Mouse (Mus musculus) forebrain, embryonic 14.5 days (tissue): ENCODE results near the gene 4930590J08Rik. TPM values are rescaled to one million over a fixed set of nuclear protein-coding genes. Genes with fewer than 3 reads are reported as not detected.
"Not testable (repeated sequence)": the region's sequence is repeated elsewhere in the genome, so short reads cannot be mapped to it uniquely, and the experiment has no call there.

Experiments used
- ATAC-seq: fragments of 200-750 bp; cut with Nextera tagmentation; 2 replicates; pipeline ENCODE4 v1.8.0; 2017; ENCODE audit warnings: mild to moderate bottlenecking, moderate library complexity
- DNase-seq: peaks from one replicate; pipeline ENCODE4 v3.0.0-alpha.2; 2015; ENCODE audit warnings: low spot score
- H3K27ac ChIP-seq: fragments of 300-500 bp; sonication (generic); 2 replicates; pipeline ENCODE4 v1.5.1; 2014; ENCODE audit warnings: low read depth, mild to moderate bottlenecking, control low read depth, low read length, moderate library complexity
- H3K27me3 ChIP-seq: fragments of 300-500 bp; sonication (generic); replicated peaks from 2 replicates; pipeline ENCODE4 v1.6.1; 2014; ENCODE audit warnings: low read length, control low read depth, mixed read lengths; ENCODE audit not compliant: control insufficient read depth, insufficient read depth
- H3K36me3 ChIP-seq: fragments of 300-500 bp; sonication (generic); 2 replicates; pipeline ENCODE4 v1.6.1; 2014; ENCODE audit warnings: low read length, control low read depth; ENCODE audit not compliant: control insufficient read depth, insufficient read depth
- H3K4me1 ChIP-seq: fragments of 300-500 bp; sonication (generic); 2 replicates; pipeline ENCODE4 v1.6.1; 2014; ENCODE audit warnings: antibody characterized with exemption, low read length, control low read depth; ENCODE audit not compliant: control insufficient read depth, insufficient read depth
- H3K4me2 ChIP-seq: fragments of 300-500 bp; sonication (generic); 2 replicates; pipeline ENCODE4 v1.6.1; 2014; ENCODE audit warnings: mild to moderate bottlenecking, control low read depth, low read length
- H3K4me3 ChIP-seq: fragments of 300-500 bp; sonication (generic); 2 replicates; pipeline ENCODE4 v1.5.1; 2014; ENCODE audit warnings: low read depth, low read length, control low read depth
- H3K9ac ChIP-seq: fragments of 300-500 bp; sonication (generic); 2 replicates; pipeline ENCODE4 v1.6.1; 2014; ENCODE audit warnings: mild to moderate bottlenecking, low read length, control low read depth, moderate library complexity
- H3K9me3 ChIP-seq: fragments of 300-500 bp; sonication (generic); replicated peaks from 2 replicates; pipeline ENCODE4 v1.6.1; 2016; ENCODE audit warnings: low read length, control low read depth, mixed read lengths; ENCODE audit not compliant: control insufficient read depth
- WGBS: fragments of 180-500 bp; shearing (Covaris S2); extraction: QIAGEN DNeasy Blood & Tissue Kit; methylation state at CpG from one replicate; pipeline ENCODE4 v1.1.7; 2014; 5-methylcytosine and 5-hydroxymethylcytosine counted together
- polyA plus RNA-seq: library from polyadenylated mRNA; unstranded; fragments of >200 nt; fragmentation: Nextera tagmentation; extraction: Ambion mirVana; gene quantifications from 2 replicates; pipeline ENCODE4 v1.2.1, GENCODE M21; 2014

The 4930590J08Rik gene
- polyA plus RNA-seq, 1 experiment from 2014 or later: 0.70 TPM

GRCm38 (mm10) chr6:91938491-91938890 lies 35.9 kb downstream of the 4930590J08Rik start:
- 36% methylated on average over 4 of the region's 4 CpGs for whole genome bisulfite sequencing
- ATAC-seq (no peak), DNase-seq (no peak)

GRCm38 (mm10) chr6:91948426-91948825 lies 45.8 kb downstream of the 4930590J08Rik start:
- Histone ChIP-seq H3K36me3 (no peaks in the 10 kb centered on the region), H3K4me2 (no peak overlapping the region), H3K9ac (no peak overlapping the region), H3K9me3 (no peaks in the 10 kb centered on the region), H3K4me1 (no peaks in the 10 kb centered on the region), H3K4me3 (no peak overlapping the region), H3K27ac (no peak overlapping the region), H3K27me3 (no peaks in the 10 kb centered on the region)
- no peak for ATAC-seq
- 73% methylated on average over 2 of the region's 2 CpGs for WGBS
- DNase-seq: peak; percentile 52

More at GRCm38 (mm10) chr6:91938491-91938890, 35.9 kb downstream of the 4930590J08Rik start:
- Histone ChIP-seq H3K27ac (no peak overlapping the region), H3K4me2 (no peak overlapping the region), H3K4me3 (no peak overlapping the region), H3K9me3 (no peaks in the 10 kb centered on the region), H3K36me3 (no peaks in the 10 kb centered on the region), H3K4me1 (no peaks in the 10 kb centered on the region), H3K27me3 (no peaks in the 10 kb centered on the region), H3K9ac (no peak overlapping the region)

GRCm38 (mm10) chr6:91958015-91958414 lies 55.4 kb downstream of the 4930590J08Rik start:
- not testable (repeated sequence) for H3K4me1 ChIP-seq, H3K9me3 ChIP-seq, H3K4me2 ChIP-seq, ATAC-seq, DNase-seq, H3K36me3 ChIP-seq, H3K27me3 ChIP-seq, H3K27ac ChIP-seq, H3K9ac ChIP-seq, H3K4me3 ChIP-seq
- 18% methylated on average over 1 of the region's 8 CpGs for WGBS

- Histone ChIP-seq H3K4me3 (no peak overlapping the region), H3K9me3 (no peaks in the 10 kb centered on the region), H3K36me3 (no peaks in the 10 kb centered on the region), H3K4me2 (no peak overlapping the region), H3K9ac (no peak overlapping the region), H3K27ac (no peak overlapping the region), H3K27me3 (no peaks in the 10 kb centered on the region), H3K4me1 (no peaks in the 10 kb centered on the region)
- DNase-seq (no peak), ATAC-seq (no peak)
- WGBS: 69% methylated on average over 8 of the region's 8 CpGs
These were observed 57.6 kb downstream of the 4930590J08Rik start for GRCm38 (mm10) chr6:91960028-91960811.

GRCm38 (mm10) chr6:91963429-91963828 lies 60.8 kb downstream of the 4930590J08Rik start:
- no peak overlapping the region for H3K4me2 ChIP-seq
- H3K4me3 ChIP-seq: no peak overlapping the region
- 43% methylated on average over 4 of the region's 4 CpGs for WGBS
- H3K36me3 ChIP-seq: no peaks in the 10 kb centered on the region
- H3K27ac ChIP-seq: no peak overlapping the region
- no peak for DNase-seq
- ATAC-seq: no peak
- H3K9ac ChIP-seq: no peak overlapping the region
- no peaks in the 10 kb centered on the region for H3K9me3 ChIP-seq
- H3K27me3 ChIP-seq: no peaks in the 10 kb centered on the region
- no peaks in the 10 kb centered on the region for H3K4me1 ChIP-seq

- Histone ChIP-seq H3K27ac (no peak overlapping the region), H3K36me3 (no peaks in the 10 kb centered on the region), H3K4me2 (no peak overlapping the region), H3K9me3 (no peaks in the 10 kb centered on the region), H3K4me1 (no peaks in the 10 kb centered on the region), H3K27me3 (no peaks in the 10 kb centered on the region), H3K9ac (no peak overlapping the region), H3K4me3 (no peak overlapping the region)
- ATAC-seq (no peak), DNase-seq (no peak)
- 91% methylated on average over 8 of the region's 8 CpGs for WGBS
These were observed 62.5 kb downstream of the 4930590J08Rik start for GRCm38 (mm10) chr6:91965060-91965459.

GRCm38 (mm10) chr6:91966006-91966405 lies 63.4 kb downstream of the 4930590J08Rik start:
- 74% methylated on average over 6 of the region's 6 CpGs for WGBS
- H3K36me3 ChIP-seq: no peaks in the 10 kb centered on the region

GRCm38 (mm10) chr6:91972201-91972646 lies 69.6 kb downstream of the 4930590J08Rik start:
- Histone ChIP-seq H3K4me3 (no peak overlapping the region), H3K4me1 (no peaks in the 10 kb centered on the region), H3K27ac (no peak overlapping the region), H3K27me3 (no peaks in the 10 kb centered on the region), H3K9me3 (no peaks in the 10 kb centered on the region), H3K9ac (no peak overlapping the region), H3K36me3 (no peaks in the 10 kb centered on the region), H3K4me2 (no peak overlapping the region)
- peak; percentile 29 for DNase-seq
- ATAC-seq: 0 out of 2 replicates have a peak, but pooled peaks have one; percentile 10
- WGBS: 67% methylated on average over 9 of the region's 9 CpGs

More at GRCm38 (mm10) chr6:91966006-91966405, 63.4 kb downstream of the 4930590J08Rik start:
- H3K27me3 ChIP-seq: no peaks in the 10 kb centered on the region
- H3K4me3 ChIP-seq: no peak overlapping the region
- no peak overlapping the region for H3K9ac ChIP-seq
- DNase-seq: no peak
- H3K4me2 ChIP-seq: no peak overlapping the region
- no peak for ATAC-seq
- H3K9me3 ChIP-seq: no peaks in the 10 kb centered on the region
- no peaks in the 10 kb centered on the region for H3K4me1 ChIP-seq
- no peak overlapping the region for H3K27ac ChIP-seq

GRCm38 (mm10) chr6:91973972-91974371 lies 71.4 kb downstream of the 4930590J08Rik start:
- ATAC-seq (no peak), DNase-seq (no peak)
- Histone ChIP-seq H3K27me3 (no peaks in the 10 kb centered on the region), H3K4me2 (no peak overlapping the region), H3K9ac (no peak overlapping the region), H3K36me3 (no peaks in the 10 kb centered on the region), H3K9me3 (no peaks in the 10 kb centered on the region), H3K4me3 (no peak overlapping the region), H3K4me1 (no peaks in the 10 kb centered on the region), H3K27ac (no peak overlapping the region)
- WGBS: 77% methylated on average over 6 of the region's 6 CpGs
